Mouse (Mus musculus) G1E (cell line): ENCODE measurements around the gene Ccdc163. TPM values are rescaled to one million over a fixed set of nuclear protein-coding genes. Genes with fewer than 3 reads are reported as not detected.

Experiments used
- ATAC-seq: 2 replicates; pipeline ENCODE4 v1.8.0; 2016; ENCODE audit warnings: mild to moderate bottlenecking; ENCODE audit not compliant: insufficient number of reproducible peaks, poor library complexity, low FRiP score, severe bottlenecking; ENCODE audit errors: extremely low read depth
- DNase-seq: peaks from one replicate; pipeline ENCODE4 v3.0.0; 2012; ENCODE audit warnings: low spot score
- H3K27me3 ChIP-seq: 2 replicates; pipeline ENCODE4 v1.6.1; 2012; ENCODE audit warnings: mild to moderate bottlenecking, low read length, inconsistent platforms; ENCODE audit not compliant: insufficient read depth
- H3K36me3 ChIP-seq: replicated peaks from 2 replicates; pipeline ENCODE3; 2012; ENCODE audit warnings: mild to moderate bottlenecking, inconsistent platforms
- H3K4me1 ChIP-seq: 2 replicates; pipeline ENCODE4 v1.6.1; 2012; ENCODE audit warnings: low read depth, low read length, inconsistent platforms, mixed read lengths; ENCODE audit not compliant: insufficient read depth
- H3K4me3 ChIP-seq: 2 replicates; pipeline ENCODE4 v1.5.1; 2012; ENCODE audit warnings: low read depth, mild to moderate bottlenecking, inconsistent platforms, low read length, moderate library complexity, mixed read lengths
- H3K9me3 ChIP-seq: replicated peaks from 2 replicates; pipeline ENCODE4 v1.6.1; 2012; ENCODE audit warnings: inconsistent platforms
- CTCF ChIP-seq: IDR thresholded peaks from 2 replicates; pipeline ENCODE4 v1.5.1; 2012; ENCODE audit warnings: low read depth, low read length, inconsistent platforms, mixed read lengths
- GATA1 ChIP-seq: IDR thresholded peaks from 2 replicates; pipeline ENCODE4 v1.6.1; 2012; ENCODE audit warnings: borderline replicate concordance, low read length, inconsistent platforms, mixed read lengths
- GATA2 ChIP-seq: IDR thresholded peaks from 2 replicates; pipeline ENCODE4 v1.6.1; 2012; ENCODE audit warnings: low read depth, low read length, inconsistent platforms, borderline replicate concordance
- POLR2AphosphoS5 ChIP-seq: IDR thresholded peaks from 2 replicates; pipeline ENCODE4 v1.6.1; 2012; ENCODE audit warnings: low read depth, low read length, inconsistent platforms; ENCODE audit not compliant: insufficient replicate concordance
- TAL1 ChIP-seq: conservative IDR thresholded peaks from 2 replicates; pipeline ENCODE4 v1.6.1; 2012; ENCODE audit warnings: low read depth, low read length, inconsistent platforms, mixed read lengths
- polyA plus RNA-seq: library from polyadenylated mRNA; stranded (reverse); fragments of >175 nt; gene quantifications from 2 replicates; pipeline ENCODE4 v1.2.3, GENCODE M21; 2012
- total RNA-seq, 2 experiments: library from RNA; stranded (forward) in 1 of 2; stranded (reverse) in 1 of 2; fragments of 200-1000 nt in 1 of 2; fragments of >200 nt in 1 of 2; fragmentation: Nextera tagmentation in 1 of 2; gene quantifications; 2 replicates each; pipeline ENCODE4 v1.2.3; 2014 to 2017

Gene Ccdc163
- total and polyA plus RNA-seq, 3 experiments, result 4.0 to 44.0 (median 20.4) TPM

DNA sequence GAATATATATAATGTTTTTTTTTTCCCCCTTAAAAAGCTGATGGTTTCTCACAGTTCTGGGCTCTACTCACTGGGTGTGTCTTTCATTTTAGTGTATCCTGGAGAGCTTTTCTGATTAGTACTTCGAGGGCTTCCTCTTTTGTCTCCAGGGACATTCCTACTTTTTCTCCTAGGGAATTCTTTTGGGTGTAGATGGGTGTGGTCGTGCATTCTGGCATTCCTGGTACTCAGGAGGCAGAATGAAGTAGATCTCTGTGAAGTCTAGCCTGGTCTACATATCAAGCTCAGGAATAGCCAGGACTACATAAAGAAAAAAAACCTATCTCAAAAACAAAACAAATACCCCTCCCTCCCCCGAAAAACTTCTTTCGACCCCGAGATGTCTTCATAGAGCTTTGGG is 17.1 kb downstream of the Ccdc163 start:
- DNase-seq, result no peak
- H3K36me3 ChIP-seq, result no peaks in the 10 kb centered on the region
- TF ChIP-seq TAL1 (no peak), GATA1 (no peak), GATA2 (no peak), CTCF (no peak), POLR2AphosphoS5 (no peak)
- H3K4me1 ChIP-seq, result peaks cover 22% of the 10 kb centered on the region
- no peaks in the 10 kb centered on the region for H3K9me3 ChIP-seq
- H3K27me3 ChIP-seq, result no peaks in the 10 kb centered on the region
- no peak for ATAC-seq
- H3K4me3 ChIP-seq, result no peak overlapping the region

GRCm38 (mm10) chr4:116727401-116727800 is 19.1 kb downstream of the Ccdc163 start:
- ATAC-seq, result no peak
- no peak for DNase-seq
- TF ChIP-seq POLR2AphosphoS5, result no peak
- no peak for TF ChIP-seq GATA2
- no peak for TF ChIP-seq GATA1
- TF ChIP-seq TAL1, result no peak
- no peak for TF ChIP-seq CTCF
- Histone ChIP-seq H3K4me3 (no peak overlapping the region), H3K4me1 (peaks cover 8% of the 10 kb centered on the region), H3K36me3 (no peaks in the 10 kb centered on the region), H3K27me3 (peaks cover 6% of the 10 kb centered on the region), H3K9me3 (no peaks in the 10 kb centered on the region)

DNA sequence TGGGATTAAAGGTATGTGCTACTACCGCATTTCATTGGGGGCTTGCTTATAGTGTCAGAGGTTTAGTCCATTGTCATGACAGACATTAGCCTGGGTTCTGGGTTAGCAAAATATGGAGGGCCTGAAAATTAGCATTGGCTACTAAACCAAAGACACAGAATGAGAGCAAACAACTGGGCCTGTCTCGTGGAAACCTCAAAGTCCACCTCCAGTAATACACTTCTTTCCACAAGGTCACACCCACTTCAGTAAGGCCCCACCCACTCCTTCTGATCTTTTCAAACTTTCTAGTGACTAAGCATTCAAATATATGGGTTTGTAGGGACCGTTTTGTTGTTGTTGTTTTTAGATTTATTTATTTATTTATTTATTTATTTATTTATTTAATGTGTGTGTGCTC is 21.2 kb downstream of the Ccdc163 start:
- TF ChIP-seq CTCF, result no peak
- TF ChIP-seq GATA1, result no peak
- TF ChIP-seq TAL1, result no peak
- TF ChIP-seq POLR2AphosphoS5, result no peak
- TF ChIP-seq GATA2, result no peak
- Histone ChIP-seq H3K4me1 (peaks cover 3% of the 10 kb centered on the region), H3K36me3 (no peaks in the 10 kb centered on the region), H3K27me3 (peaks cover 12% of the 10 kb centered on the region), H3K4me3 (no peak overlapping the region), H3K9me3 (no peaks in the 10 kb centered on the region)
- ATAC-seq, result no peak
- DNase-seq, result no peak

GRCm38 (mm10) chr4:116731077-116731476 is 22.8 kb downstream of the Ccdc163 start:
- Histone ChIP-seq H3K27me3 (peaks cover 16% of the 10 kb centered on the region), H3K4me3 (no peak overlapping the region), H3K4me1 (peaks cover 3% of the 10 kb centered on the region), H3K9me3 (no peaks in the 10 kb centered on the region), H3K36me3 (no peaks in the 10 kb centered on the region)
- DNase-seq, result no peak
- no peak for ATAC-seq
- TF ChIP-seq CTCF (no peak), POLR2AphosphoS5 (no peak), GATA2 (no peak), TAL1 (no peak), GATA1 (no peak)

DNA sequence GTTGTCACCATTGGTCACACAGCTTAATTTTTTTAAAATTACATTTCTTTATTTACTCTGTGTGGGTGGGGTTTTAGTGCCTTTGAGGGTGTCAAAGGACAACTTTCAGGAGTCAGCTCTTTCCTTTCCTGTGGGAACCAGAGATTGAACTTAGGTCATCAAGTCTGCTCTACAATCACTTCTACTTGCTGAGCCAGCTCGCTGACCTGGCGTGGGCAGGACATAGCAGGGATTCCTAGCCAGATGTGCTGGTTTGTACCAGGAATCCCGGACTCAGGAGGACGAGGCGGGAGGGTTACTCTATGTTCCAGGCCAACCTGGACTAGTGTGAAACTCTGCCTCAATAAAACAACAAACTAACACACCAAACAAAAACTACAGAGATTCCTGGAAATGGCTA is 24.0 kb downstream of the Ccdc163 start:
- H3K27me3 ChIP-seq, result peaks cover 19% of the 10 kb centered on the region

GRCm38 (mm10) chr4:116734996-116735395 is 26.7 kb downstream of the Ccdc163 start:
- Histone ChIP-seq H3K4me3 (no peak overlapping the region), H3K27me3 (peaks cover 19% of the 10 kb centered on the region), H3K4me1 (peaks cover 2% of the 10 kb centered on the region), H3K36me3 (no peaks in the 10 kb centered on the region), H3K9me3 (no peaks in the 10 kb centered on the region)
- TF ChIP-seq GATA2 (no peak), GATA1 (no peak), POLR2AphosphoS5 (no peak), TAL1 (no peak), CTCF (no peak)
- DNase-seq (no peak), ATAC-seq (no peak)

More for the DNA sequence above, 24.0 kb downstream of the Ccdc163 start:
- no peaks in the 10 kb centered on the region for H3K36me3 ChIP-seq
- TF ChIP-seq GATA1 (no peak), TAL1 (no peak), GATA2 (no peak)
- ATAC-seq, result no peak
- no peaks in the 10 kb centered on the region for H3K9me3 ChIP-seq
- DNase-seq, result no peak
- no peak overlapping the region for H3K4me3 ChIP-seq
- H3K4me1 ChIP-seq, result peaks cover 3% of the 10 kb centered on the region
